ENCODE assay signal across 26 mouse cellular contexts in the genomic region with DNA sequence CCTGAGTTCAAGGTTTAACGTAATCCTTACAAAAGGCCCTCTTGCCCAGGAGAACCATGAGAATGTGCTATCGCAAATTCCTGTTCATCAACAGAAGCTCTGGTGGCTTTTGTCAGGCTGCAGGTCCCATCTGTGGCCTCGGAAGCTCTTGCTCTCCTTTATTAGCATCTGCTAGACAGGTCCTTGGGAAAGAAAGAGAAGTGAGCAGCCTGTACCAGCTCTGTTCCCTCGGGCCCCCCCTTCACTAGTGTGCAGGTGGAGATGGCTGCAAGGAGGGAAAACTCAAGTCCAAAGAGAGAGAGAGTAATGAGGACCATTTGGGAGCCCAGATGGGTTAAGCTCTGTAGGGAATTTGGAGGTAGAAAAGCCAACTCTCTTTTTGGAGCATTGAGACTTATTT. TPM values are rescaled to one million over a fixed set of nuclear protein-coding genes. Genes with fewer than 3 reads are reported as not detected.
DNase-seq lines count a peak whose midpoint lies in the region.
"Had no signal": no experiment of that assay in that cellular context is flagged by ENCODE, and none has a peak within 500 bp of the region (broad histone marks: within the 10 kb centered on the region; RNA-seq: fewer than 3 reads in every experiment).

No protein-coding gene starts in this region.

- DNase-seq in cerebellum, adult 11 months: peak; percentile 6
- DNase-seq in cerebellum, postnatal 4 days (ENCODE audit: low spot score in 2 of 2): no peak
- DNase-seq in cerebellum, adult 9-10 months: peak; percentile 31
- DNase-seq in cerebellum, adult 8-10 months: no peak
- peak; percentile 72 for DNase-seq in heart, adult 11 months
- DNase-seq in heart, embryonic 10.5 days (ENCODE audit: low spot score): no peak
- DNase-seq in testis, postnatal 10 days (ENCODE audit: low spot score): peak; percentile 34
- DNase-seq in testis, postnatal 14 days (ENCODE audit: low spot score): no peak
- DNase-seq: adrenal gland, postnatal 10 days; adrenal gland, postnatal 36 days; B cell, adult 2 months; embryo, embryonic 11 days; gastrocnemius, postnatal 25 days; kidney, adult 11 months; kidney, adult 8-10 months had no signal

- H3K27ac ChIP-seq in heart, embryonic 10.5 days: no peak overlapping the region
- H3K27ac ChIP-seq: embryonic facial prominence, embryonic 15.5 days; forebrain, embryonic 12.5 days; forebrain, embryonic 15.5 days; heart, adult 2 months; hindbrain, embryonic 12.5 days; hindbrain, embryonic 15.5 days; intestine, embryonic 15.5 days had no signal

- no peaks in the 10 kb centered on the region for H3K4me1 ChIP-seq in heart, embryonic 10.5 days
- H3K4me1 ChIP-seq: embryonic facial prominence, embryonic 15.5 days; forebrain, embryonic 15.5 days; hindbrain, embryonic 15.5 days; intestine, embryonic 15.5 days had no signal

- 74% methylated on average over 4 of the region's 4 CpGs for WGBS in heart, embryonic 10.5 days

- H3K9me3 ChIP-seq in heart, embryonic 10.5 days: no peaks in the 10 kb centered on the region
- H3K9me3 ChIP-seq: embryonic facial prominence, embryonic 15.5 days; forebrain, embryonic 12.5 days; forebrain, embryonic 15.5 days; G1E; hindbrain, embryonic 12.5 days; hindbrain, embryonic 15.5 days; intestine, embryonic 15.5 days had no signal

- 0 out of 2 replicates have a peak, but pooled peaks cover 4% of the 10 kb centered on the region for H3K27me3 ChIP-seq in heart, embryonic 10.5 days (ENCODE audit: insufficient read depth, poor library complexity, severe bottlenecking)
- H3K27me3 ChIP-seq: embryonic facial prominence, embryonic 15.5 days; forebrain, embryonic 15.5 days; hindbrain, embryonic 15.5 days; intestine, embryonic 15.5 days had no signal

- no peaks in the 10 kb centered on the region for H3K36me3 ChIP-seq in heart, embryonic 10.5 days
- H3K36me3 ChIP-seq: embryonic facial prominence, embryonic 15.5 days; forebrain, embryonic 12.5 days; forebrain, embryonic 15.5 days; G1E; hindbrain, embryonic 12.5 days; hindbrain, embryonic 15.5 days; intestine, embryonic 15.5 days had no signal

- H3K4me3 ChIP-seq in heart, embryonic 10.5 days: no peak overlapping the region
- H3K4me3 ChIP-seq: embryonic facial prominence, embryonic 15.5 days; forebrain, embryonic 12.5 days; forebrain, embryonic 15.5 days; heart, adult 2 months; hindbrain, embryonic 12.5 days; hindbrain, embryonic 15.5 days; intestine, embryonic 15.5 days had no signal

RNA-seq across cellular contexts. Expression of a gene that starts 38.7 kb away (rescaled TPM):
- polyA plus RNA-seq in heart, embryonic 10.5 days (2016; fragmentation: Nextera tagmentation; extraction: Ambion mirVana): 0.14 and 0.39 TPM in 2 replicates
- polyA plus RNA-seq: G1E; heart, embryonic 14.5 days; heart, postnatal 0 days; Patski had no signal

Comparison
In these comparisons a context has a peak if more than half of its experiments do, and no peak if none do; other contexts are left out.
1. DNase-seq: peak in cerebellum, adult 11 months (single experiment), cerebellum, adult 9-10 months (single experiment), heart, adult 11 months (single experiment) and testis, postnatal 10 days (single experiment); none in cerebellum, postnatal 4 days (0 of 2), cerebellum, adult 8-10 months (single experiment), heart, embryonic 10.5 days (single experiment) and testis, postnatal 14 days (single experiment).